Mouse (Mus musculus): Measurements from ENCODE around the gene Fancg. TPM values are rescaled to one million over a fixed set of nuclear protein-coding genes. Genes with fewer than 3 reads are reported as not detected.
"Not testable (repeated sequence)": the region's sequence is repeated elsewhere in the genome, so short reads cannot be mapped to it uniquely, and the experiment has no call there.

The Fancg gene
- polyA plus RNA-seq, 1 experiment = 13.5 TPM

- H3K4me3 ChIP-seq (ENCODE audit: extremely low read depth, insufficient read depth, insufficient read length) = no peak overlapping the region
- H3K27me3 ChIP-seq (ENCODE audit: control insufficient read depth, insufficient read depth, low read length) = no peaks in the 10 kb centered on the region
- DNase-seq (ENCODE audit: low read depth in 1 of 2, low spot score in 2 of 2) = no peak
- TF ChIP-seq CTCF (IDR thresholded peaks at IDR 0.05; ENCODE audit: extremely low read depth, insufficient read depth, insufficient read length, insufficient replicate concordance) (no peak), POLR2A (IDR thresholded peaks at IDR 0.05; ENCODE audit: low read depth, low read length) (no peak)
- no peaks in the 10 kb centered on the region for H3K36me3 ChIP-seq (ENCODE audit: control insufficient read depth, insufficient read depth, low read length)
- H3K4me1 ChIP-seq (ENCODE audit: control insufficient read depth, insufficient read depth, insufficient read length) = peaks cover 8% of the 10 kb centered on the region
- H3K27ac ChIP-seq (ENCODE audit: insufficient read depth, low read length) = no peak overlapping the region
- WGBS = 92% methylated on average over 12 of the region's 12 CpGs
These were observed 7.4 kb downstream of the Fancg start for GRCm38 (mm10) chr4:43002756-43003439.

DNA sequence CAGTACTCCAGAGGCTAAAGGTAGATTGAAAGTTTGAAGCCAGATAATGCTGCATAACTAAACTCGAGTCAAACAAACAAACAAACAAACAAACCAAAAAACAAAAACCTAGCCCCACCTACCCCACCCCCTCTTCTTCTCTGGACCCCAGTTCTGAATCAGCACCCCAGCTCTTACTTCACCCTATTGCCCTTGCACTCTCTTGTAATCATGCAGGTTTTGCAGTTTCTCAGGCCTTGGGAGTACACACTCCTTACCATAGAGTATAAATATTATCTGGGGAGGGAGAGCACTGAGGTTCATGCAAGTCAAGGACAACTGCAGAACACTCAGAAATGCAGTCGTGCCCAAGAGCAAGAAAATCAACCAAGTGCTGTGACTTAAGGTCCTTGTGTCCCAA is 9.0 kb downstream of the Fancg start:
- WGBS = 87% methylated on average over 2 of the region's 2 CpGs
- H3K27me3 ChIP-seq (ENCODE audit: control insufficient read depth, insufficient read depth, low read length) = no peaks in the 10 kb centered on the region
- no peak overlapping the region for H3K27ac ChIP-seq (ENCODE audit: insufficient read depth, low read length)
- no peak for DNase-seq (ENCODE audit: low read depth in 1 of 2, low spot score in 2 of 2)
- no peak overlapping the region for H3K4me3 ChIP-seq (ENCODE audit: extremely low read depth, insufficient read depth, insufficient read length)
- no peaks in the 10 kb centered on the region for H3K36me3 ChIP-seq (ENCODE audit: control insufficient read depth, insufficient read depth, low read length)
- TF ChIP-seq CTCF (IDR thresholded peaks at IDR 0.05; ENCODE audit: extremely low read depth, insufficient read depth, insufficient read length, insufficient replicate concordance) (no peak), POLR2A (IDR thresholded peaks at IDR 0.05; ENCODE audit: low read depth, low read length) (no peak)
- H3K4me1 ChIP-seq (ENCODE audit: control insufficient read depth, insufficient read depth, insufficient read length) = peaks cover 9% of the 10 kb centered on the region

- 2% methylated on average over 53 of the region's 56 CpGs for WGBS
- Histone ChIP-seq H3K4me3 (ENCODE audit: extremely low read depth, insufficient read depth, insufficient read length) (peak within 1 kb of the TSS; percentile 99), H3K27ac (ENCODE audit: insufficient read depth, low read length) (peak within 1 kb of the TSS; percentile 96)
- not testable (repeated sequence) for H3K27me3 ChIP-seq (ENCODE audit: control insufficient read depth, insufficient read depth, low read length); H3K36me3 ChIP-seq (ENCODE audit: control insufficient read depth, insufficient read depth, low read length); H3K4me1 ChIP-seq (ENCODE audit: control insufficient read depth, insufficient read depth, insufficient read length)
- peak; percentile 95 to 98 for DNase-seq (ENCODE audit: low read depth in 1 of 2, low spot score in 2 of 2)
These were observed 9.9 kb downstream of the Fancg start, which contains the start of gene Vcp for GRCm38 (mm10) chr4:43000141-43000986. Gene Vcp, minus strand, starts transcription at chr4:43000507.

GRCm38 (mm10) chr4:42999451-43000140 is 10.7 kb downstream of the Fancg start:
- peaks cover 9% of the 10 kb centered on the region for H3K4me1 ChIP-seq (ENCODE audit: control insufficient read depth, insufficient read depth, insufficient read length)
- peak overlapping the region; percentile 96 for H3K27ac ChIP-seq (ENCODE audit: insufficient read depth, low read length)
- H3K4me3 ChIP-seq (ENCODE audit: extremely low read depth, insufficient read depth, insufficient read length) = peak overlapping the region; percentile 99
- H3K36me3 ChIP-seq (ENCODE audit: control insufficient read depth, insufficient read depth, low read length) = peaks cover 1% of the 10 kb centered on the region; the same call in 1 of the 2 replicates
- no peaks in the 10 kb centered on the region for H3K27me3 ChIP-seq (ENCODE audit: control insufficient read depth, insufficient read depth, low read length)
- TF ChIP-seq POLR2A (IDR thresholded peaks at IDR 0.05; ENCODE audit: low read depth, low read length) (no peak), CTCF (IDR thresholded peaks at IDR 0.05; ENCODE audit: extremely low read depth, insufficient read depth, insufficient read length, insufficient replicate concordance) (no peak)
- WGBS = under 1% methylated on average over 51 of the region's 51 CpGs
- DNase-seq (ENCODE audit: low read depth in 1 of 2, low spot score in 2 of 2) = peak; percentile 49 to 61

DNA sequence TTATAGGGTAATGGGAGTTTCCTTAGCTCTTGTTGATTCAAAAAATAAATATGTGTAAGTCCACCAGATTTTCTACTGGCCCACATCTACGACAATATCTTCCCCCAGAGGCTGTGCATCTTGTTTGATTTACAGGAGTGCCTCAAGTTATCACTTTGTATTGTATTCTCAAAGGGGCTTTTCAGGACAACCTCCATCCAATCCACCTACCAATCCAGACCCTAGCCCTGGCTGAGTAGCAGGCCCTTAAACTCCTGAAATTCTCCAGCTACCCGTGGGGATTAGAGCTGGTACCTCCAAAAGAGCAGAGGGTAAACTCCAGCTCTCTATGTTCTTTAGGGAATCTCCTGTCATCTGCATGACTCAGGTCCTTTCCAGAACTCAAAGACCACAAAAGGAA is 12.3 kb downstream of the Fancg start:
- Histone ChIP-seq H3K27ac (ENCODE audit: insufficient read depth, low read length) (no peak overlapping the region), H3K4me3 (ENCODE audit: extremely low read depth, insufficient read depth, insufficient read length) (no peak overlapping the region)
- WGBS = 58% methylated on average over 2 of the region's 2 CpGs

GRCm38 (mm10) chr4:42988296-42988695 is 22.0 kb downstream of the Fancg start:
- TF ChIP-seq POLR2A (IDR thresholded peaks at IDR 0.05; ENCODE audit: low read depth, low read length) (no peak), CTCF (IDR thresholded peaks at IDR 0.05; ENCODE audit: extremely low read depth, insufficient read depth, insufficient read length, insufficient replicate concordance) (no peak)
- peaks cover 67% of the 10 kb centered on the region for H3K36me3 ChIP-seq (ENCODE audit: control insufficient read depth, insufficient read depth, low read length)
- H3K4me1 ChIP-seq (ENCODE audit: control insufficient read depth, insufficient read depth, insufficient read length) = no peaks in the 10 kb centered on the region
- WGBS = 90% methylated on average over 1 of the region's 1 CpGs
- H3K27ac ChIP-seq (ENCODE audit: insufficient read depth, low read length) = no peak overlapping the region
- H3K4me3 ChIP-seq (ENCODE audit: extremely low read depth, insufficient read depth, insufficient read length) = no peak overlapping the region
- no peaks in the 10 kb centered on the region for H3K27me3 ChIP-seq (ENCODE audit: control insufficient read depth, insufficient read depth, low read length)
- DNase-seq (ENCODE audit: low read depth in 1 of 2, low spot score in 2 of 2) = no peak

More for the DNA sequence above, 12.3 kb downstream of the Fancg start:
- TF ChIP-seq CTCF (IDR thresholded peaks at IDR 0.05; ENCODE audit: extremely low read depth, insufficient read depth, insufficient read length, insufficient replicate concordance) = no peak
- TF ChIP-seq POLR2A (IDR thresholded peaks at IDR 0.05; ENCODE audit: low read depth, low read length) = no peak
- H3K27me3 ChIP-seq (ENCODE audit: control insufficient read depth, insufficient read depth, low read length) = no peaks in the 10 kb centered on the region
- peaks cover 9% of the 10 kb centered on the region for H3K4me1 ChIP-seq (ENCODE audit: control insufficient read depth, insufficient read depth, insufficient read length)
- H3K36me3 ChIP-seq (ENCODE audit: control insufficient read depth, insufficient read depth, low read length) = peaks cover 10% of the 10 kb centered on the region
- DNase-seq (ENCODE audit: low read depth in 1 of 2, low spot score in 2 of 2) = no peak

DNA sequence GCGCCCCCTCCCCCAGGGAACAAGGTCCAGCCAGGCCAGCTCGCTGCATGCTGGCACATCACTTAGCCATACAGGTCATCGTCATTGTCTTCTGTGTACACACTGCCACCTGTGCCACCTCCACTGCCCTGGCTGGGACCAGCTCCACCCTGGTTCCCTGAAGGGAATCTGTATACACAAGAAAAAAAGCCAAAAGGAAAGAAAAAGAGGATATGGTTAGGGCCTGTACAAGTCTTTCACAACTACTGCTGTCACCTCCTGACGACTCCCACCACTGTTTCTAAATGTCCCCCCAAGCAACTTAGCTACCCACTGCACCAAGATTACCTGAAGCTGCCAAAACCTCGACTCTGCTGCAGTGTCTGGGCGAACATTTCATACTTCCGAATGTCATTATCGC is 29.8 kb downstream of the Fancg start:
- peaks cover 31% of the 10 kb centered on the region for H3K36me3 ChIP-seq (ENCODE audit: control insufficient read depth, insufficient read depth, low read length)
- WGBS = 89% methylated on average over 8 of the region's 8 CpGs
- not testable (repeated sequence) for H3K27ac ChIP-seq (ENCODE audit: insufficient read depth, low read length); H3K4me3 ChIP-seq (ENCODE audit: extremely low read depth, insufficient read depth, insufficient read length); DNase-seq (ENCODE audit: low read depth in 1 of 2, low spot score in 2 of 2); H3K4me1 ChIP-seq (ENCODE audit: control insufficient read depth, insufficient read depth, insufficient read length); H3K27me3 ChIP-seq (ENCODE audit: control insufficient read depth, insufficient read depth, low read length)
